ENCODE assay signal across 8 mouse cellular contexts in genomic region chr9:56830162-56830561, GRCm38 (mm10). TPM values are rescaled to one million over a fixed set of nuclear protein-coding genes. Genes with fewer than 3 reads are reported as not detected.
DNase-seq lines count a peak whose midpoint lies in the region; ATAC-seq and TF ChIP-seq lines count a peak whose summit lies in the region.

No protein-coding gene starts in this region.

- peak; percentile 51 for DNase-seq in adrenal gland, postnatal 10 days
- DNase-seq in adrenal gland, postnatal 4 days (ENCODE audit: low spot score in 2 of 2), result no peak
- DNase-seq in lung, embryonic 14.5 days, result peak; percentile 77
- DNase-seq in lung, adult 18-20 months, result no peak
- DNase-seq in hindbrain, embryonic 10.5 days (ENCODE audit: low spot score), result no peak
- DNase-seq in retina, postnatal 7 days (ENCODE audit: low read depth, low spot score), result peak; percentile 61
- DNase-seq in layer of hippocampus, adult 2 months (ENCODE audit: low spot score in 2 of 2), result no peak
- no peak for DNase-seq in thymus, postnatal 10 days (ENCODE audit: low spot score in 2 of 2)

- H3K9ac ChIP-seq in lung, embryonic 14.5 days, result no peak overlapping the region

- H3K27me3 ChIP-seq in lung, embryonic 14.5 days (ENCODE audit: insufficient read depth, low read length), result peaks cover 13% of the 10 kb centered on the region; the same call in 1 of the 2 replicates
- peaks cover 33% of the 10 kb centered on the region for H3K27me3 ChIP-seq in hindbrain, embryonic 10.5 days (ENCODE audit: insufficient read depth, poor library complexity, severe bottlenecking)

- 20% methylated on average over 4 of the region's 4 CpGs for WGBS in lung, embryonic 14.5 days
- WGBS in hindbrain, embryonic 10.5 days, result 29% methylated on average over 4 of the region's 4 CpGs

- H3K4me3 ChIP-seq in lung, embryonic 14.5 days (ENCODE audit: low read depth, low read length), result no peak overlapping the region
- H3K4me3 ChIP-seq in hindbrain, embryonic 10.5 days, result no peak overlapping the region
- no peak overlapping the region for H3K4me3 ChIP-seq in layer of hippocampus, adult 2 months

- no peaks in the 10 kb centered on the region for H3K36me3 ChIP-seq in lung, embryonic 14.5 days (ENCODE audit: insufficient read depth)
- no peaks in the 10 kb centered on the region for H3K36me3 ChIP-seq in hindbrain, embryonic 10.5 days

- no peak for TF ChIP-seq CTCF in lung, embryonic 14.5 days (IDR thresholded peaks at IDR 0.05; ENCODE audit: low read depth)
- TF ChIP-seq CTCF in layer of hippocampus, adult 2 months (conservative IDR thresholded peaks at IDR 0.05), result no peak

- no peaks in the 10 kb centered on the region for H3K9me3 ChIP-seq in lung, embryonic 14.5 days (ENCODE audit: low read depth, low read length)
- no peaks in the 10 kb centered on the region for H3K9me3 ChIP-seq in hindbrain, embryonic 10.5 days

- H3K27ac ChIP-seq in lung, embryonic 14.5 days (ENCODE audit: low read depth), result no peak overlapping the region
- peak overlapping the region; percentile 47; the same call in 1 of the 2 replicates for H3K27ac ChIP-seq in hindbrain, embryonic 10.5 days
- H3K27ac ChIP-seq in layer of hippocampus, adult 2 months, result no peak overlapping the region

- no peak for ATAC-seq in lung, embryonic 14.5 days (ENCODE audit: insufficient read depth)

- H3K4me1 ChIP-seq in lung, embryonic 14.5 days (ENCODE audit: insufficient read depth), result no peaks in the 10 kb centered on the region
- H3K4me1 ChIP-seq in hindbrain, embryonic 10.5 days (replicated peaks), result peaks cover 27% of the 10 kb centered on the region

- H3K4me2 ChIP-seq in lung, embryonic 14.5 days, result no peak overlapping the region

RNA-seq across cellular contexts. Expression of gene Lingo1, which starts 33.9 kb away (rescaled TPM):
- 1 to 10 TPM; 2.6 to 5.1 TPM for total RNA-seq in adrenal gland, postnatal 10 days (2021)
- total RNA-seq in adrenal gland, postnatal 4 days (2021), result 1 to 10 TPM; 6.1 to 8.5 TPM
- 4.7 and 4.8 TPM in 2 replicates for polyA plus RNA-seq in lung, embryonic 14.5 days (2014; fragmentation: Nextera tagmentation; extraction: Ambion mirVana)
- 5.1 and 9.9 TPM in 2 replicates for polyA plus RNA-seq in hindbrain, embryonic 10.5 days (2016; fragmentation: Nextera tagmentation; extraction: Ambion mirVana)
- 100 to 1,000 TPM; 249 to 268 TPM for total RNA-seq in layer of hippocampus, adult 2 months (2021)

RNA-seq across cellular contexts. Expression of gene Odf3l1, which starts 34.3 kb away (rescaled TPM):
- 1 to 10 TPM; 2.0 to 3.2 TPM for total RNA-seq in adrenal gland, postnatal 10 days (2021)
- 1 to 10 TPM in 1 of 2 experiments, under 1 TPM in 1; 0.73 to 1.4 TPM for total RNA-seq in adrenal gland, postnatal 4 days (2021)
- polyA plus RNA-seq in lung, embryonic 14.5 days (2014; fragmentation: Nextera tagmentation; extraction: Ambion mirVana), result 0.23 and 1.1 TPM in 2 replicates
- 0.14 TPM in 1 of 2 replicates, not detected in the other for polyA plus RNA-seq in hindbrain, embryonic 10.5 days (2016; fragmentation: Nextera tagmentation; extraction: Ambion mirVana)
- total RNA-seq in layer of hippocampus, adult 2 months (2021), result not detected

RNA-seq across cellular contexts. Expression of gene Cspg4, which starts 34.7 kb away (rescaled TPM):
- total RNA-seq in adrenal gland, postnatal 10 days (2021), result 10 to 100 TPM; 14.8 to 20.7 TPM
- 10 to 100 TPM; 12.4 to 16.5 TPM for total RNA-seq in adrenal gland, postnatal 4 days (2021)
- polyA plus RNA-seq in lung, embryonic 14.5 days (2014; fragmentation: Nextera tagmentation; extraction: Ambion mirVana), result 12.3 and 13.9 TPM in 2 replicates
- 1.9 and 2.0 TPM in 2 replicates for polyA plus RNA-seq in hindbrain, embryonic 10.5 days (2016; fragmentation: Nextera tagmentation; extraction: Ambion mirVana)
- 10 to 100 TPM; 17.4 to 18.4 TPM for total RNA-seq in layer of hippocampus, adult 2 months (2021)

Comparison
In these comparisons a context has a peak if more than half of its experiments do, and no peak if none do; other contexts are left out.
1. DNase-seq: peak in adrenal gland, postnatal 10 days (single experiment), lung, embryonic 14.5 days (single experiment) and retina, postnatal 7 days (single experiment); none in adrenal gland, postnatal 4 days (0 of 2), lung, adult 18-20 months (0 of 2), hindbrain, embryonic 10.5 days (single experiment), layer of hippocampus, adult 2 months (0 of 2) and thymus, postnatal 10 days (0 of 2).
2. RNA of gene Lingo1, which starts 33.9 kb away (total RNA-seq): 249 to 268 TPM in layer of hippocampus, adult 2 months; 6.1 to 8.5 TPM in adrenal gland, postnatal 4 days and 2.6 to 5.1 TPM in adrenal gland, postnatal 10 days; every median in the first group is over 10 times any median in the second.